Mouse (Mus musculus) kidney, postnatal 25 days (tissue): ENCODE data around the gene Eif4e2.
A peak's percentile ranks its signal among the peaks of the same experiment; 100 is the strongest.

Experiments used
- DNase-seq, 2 experiments: peaks; one replicate each; pipeline ENCODE4 v3.0.0; 2021; ENCODE audit warnings: mixed read lengths in 2 of 2

Gene Eif4e2

DNA sequence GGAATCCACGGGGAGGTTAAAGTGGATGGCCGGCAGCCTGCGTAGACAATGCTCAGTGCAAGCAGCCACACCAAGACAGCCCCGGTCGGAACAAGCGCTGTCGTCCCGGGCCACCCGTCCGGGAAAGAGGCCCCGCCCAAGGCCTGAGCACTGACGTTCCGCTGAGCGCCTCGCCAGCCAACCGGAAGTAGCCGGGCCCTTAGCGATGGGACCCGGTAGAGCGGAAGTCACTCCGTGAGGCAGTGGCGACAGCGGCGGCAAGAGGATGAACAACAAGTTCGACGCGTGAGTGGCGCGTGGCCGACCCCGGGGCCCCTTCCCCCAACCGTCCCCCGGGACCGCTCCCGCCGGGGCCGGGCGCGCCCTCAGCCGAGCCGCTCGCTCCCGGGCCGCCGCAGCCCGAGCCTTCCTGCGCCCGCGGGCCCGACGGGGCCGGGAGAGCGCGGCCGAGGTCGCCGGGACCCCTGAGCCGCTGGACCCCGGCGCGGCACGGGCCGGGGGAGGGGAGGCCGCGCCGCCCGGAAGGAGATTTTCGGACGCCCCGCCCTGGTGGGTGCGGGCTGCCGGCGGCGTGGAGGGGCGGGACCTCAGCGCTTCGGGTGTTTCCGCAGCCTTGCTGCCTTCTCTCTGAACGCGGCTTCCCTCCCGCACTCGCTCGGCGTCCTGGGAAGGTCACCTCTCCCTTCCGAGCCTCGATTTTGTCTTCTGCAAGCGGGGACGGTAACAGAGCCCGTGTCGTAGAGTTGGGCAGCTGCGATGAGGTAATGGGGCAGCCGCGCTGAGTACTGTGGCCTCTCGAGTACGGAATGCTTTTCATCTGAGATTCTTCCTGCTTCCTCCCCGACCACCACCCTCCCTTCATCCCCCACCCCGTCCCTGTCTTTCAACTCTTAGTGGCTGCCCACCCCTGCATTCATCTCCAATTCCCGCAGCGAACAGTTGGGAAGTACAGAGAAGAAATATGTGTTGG lies at the start of gene Eif4e2:
Gene Eif4e2 (plus strand): TSS at position 180 of the 970 bp plus-strand sequence.
- peak; percentile 94 to 98 for DNase-seq

GRCm38 (mm10) chr1:87164164-87164795 lies 49.4 kb upstream of the Eif4e2 start:
- DNase-seq: no peak

- DNase-seq: no peak
Measured at GRCm38 (mm10) chr1:87164796-87165184, 48.9 kb upstream of the Eif4e2 start.

GRCm38 (mm10) chr1:87170458-87170857 lies 43.3 kb upstream of the Eif4e2 start:
- no peak for DNase-seq

GRCm38 (mm10) chr1:87171312-87171711 lies 42.4 kb upstream of the Eif4e2 start:
- DNase-seq: no peak

DNA sequence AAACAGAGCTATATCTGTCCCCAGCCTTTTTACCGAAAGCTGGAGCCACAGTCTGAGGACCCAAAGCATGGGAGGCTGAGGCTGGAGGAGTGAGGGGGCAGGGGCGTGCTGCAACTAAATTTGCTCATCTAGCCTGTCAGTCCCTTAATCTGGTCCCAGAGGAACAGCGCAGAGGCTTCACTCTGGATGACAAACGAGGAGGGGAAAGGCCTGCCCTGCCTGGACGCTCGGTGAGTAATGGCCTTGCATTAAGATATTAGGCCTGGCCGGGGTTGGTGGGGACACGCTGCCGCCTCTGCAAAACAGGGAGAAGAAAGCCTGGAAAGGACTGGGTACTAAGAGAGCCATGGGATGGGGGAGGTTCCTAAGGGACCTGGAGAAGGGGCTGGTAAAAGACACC lies 41.4 kb upstream of the Eif4e2 start:
- DNase-seq: no peak

- peak; percentile 68 to 76 for DNase-seq
Measured at GRCm38 (mm10) chr1:87174006-87174955, 39.4 kb upstream of the Eif4e2 start.

- peak in 1 of 2 experiments; percentile 54 for DNase-seq
Measured at GRCm38 (mm10) chr1:87175852-87176292, 37.8 kb upstream of the Eif4e2 start.

DNA sequence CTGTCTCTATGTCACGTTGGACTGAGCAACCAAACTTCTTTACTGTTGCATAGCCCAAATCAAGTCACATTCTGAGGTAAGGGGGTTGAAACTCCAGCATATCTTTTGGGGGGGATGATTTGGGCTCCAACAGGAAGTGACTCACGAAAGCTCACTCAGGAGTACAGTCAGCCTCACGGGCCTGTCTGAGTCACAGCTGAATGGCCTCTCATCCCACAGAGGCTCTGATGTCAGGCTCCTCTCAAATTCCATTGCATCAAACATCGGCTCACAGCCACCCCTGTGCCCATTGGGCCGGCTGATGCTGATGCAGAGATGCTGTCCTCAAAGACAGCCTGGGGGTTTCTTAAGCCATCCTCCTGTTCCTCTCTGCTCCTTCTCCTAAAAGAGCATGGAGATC lies 32.8 kb upstream of the Eif4e2 start:
- DNase-seq: no peak

DNA sequence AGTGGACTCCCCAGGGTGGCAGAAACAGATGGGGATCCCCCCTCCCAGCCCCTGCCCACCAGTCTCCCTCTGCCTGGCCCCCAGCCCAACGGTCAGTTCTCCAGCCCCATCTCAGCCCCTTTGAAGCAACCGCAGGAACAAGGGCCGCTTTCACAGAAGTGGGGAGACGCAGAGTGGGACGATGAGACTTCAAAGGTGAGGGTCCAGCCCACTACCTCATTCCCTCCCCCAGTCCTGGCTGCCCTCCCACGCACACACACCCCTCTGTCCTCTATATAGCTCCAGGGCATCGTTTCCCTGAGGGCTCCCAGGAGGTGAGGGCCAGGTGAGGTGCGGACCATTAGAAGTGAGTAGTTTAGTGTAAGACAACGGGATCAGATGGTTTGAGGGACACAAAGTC lies 30.7 kb upstream of the Eif4e2 start, which contains the start of gene Prss56:
Gene Prss56 (plus strand): TSS at position 301 of the 400 bp plus-strand sequence.
- DNase-seq: no peak

- no peak for DNase-seq
Measured at GRCm38 (mm10) chr1:87183998-87184750, 29.5 kb upstream of the Eif4e2 start.

- DNase-seq: peak; percentile 84 to 87
Measured at GRCm38 (mm10) chr1:87184751-87185139, 29.0 kb upstream of the Eif4e2 start.

DNA sequence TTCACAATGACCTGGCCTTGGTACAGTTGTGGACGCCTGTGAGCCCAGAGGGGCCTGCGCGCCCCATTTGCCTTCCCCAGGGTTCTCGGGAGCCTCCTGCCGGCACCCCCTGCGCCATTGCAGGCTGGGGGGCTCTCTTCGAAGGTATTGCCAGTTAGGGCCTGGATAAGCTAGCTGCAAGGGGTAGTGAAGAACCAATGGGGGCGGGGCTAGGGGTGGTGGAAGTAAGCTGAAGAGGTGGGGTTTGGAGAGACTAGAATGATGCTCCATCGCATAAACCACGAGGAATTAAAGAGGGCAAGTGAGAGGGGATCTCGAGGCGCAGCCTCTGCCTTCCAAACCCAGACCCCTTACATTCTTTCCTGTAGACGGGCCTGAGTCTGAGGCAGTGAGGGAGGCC lies 28.2 kb upstream of the Eif4e2 start:
- no peak for DNase-seq

GRCm38 (mm10) chr1:87186261-87187036 lies 27.3 kb upstream of the Eif4e2 start:
- no peak for DNase-seq

DNA sequence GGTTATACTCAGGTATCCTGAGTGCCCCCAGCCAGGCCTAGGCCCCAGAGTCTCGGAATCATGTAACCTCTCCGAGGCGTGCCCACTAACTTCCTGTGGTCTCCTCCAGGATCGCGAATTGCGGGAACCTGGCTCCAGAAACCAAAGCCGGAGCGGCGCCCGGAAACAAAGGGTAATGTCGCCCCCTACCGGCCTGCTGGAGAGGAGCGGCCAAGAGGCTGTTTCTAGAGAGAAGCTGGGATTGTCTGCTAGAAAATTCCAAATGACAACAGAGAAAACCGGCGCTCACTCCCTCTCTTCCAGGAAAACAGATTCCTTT lies 26.7 kb upstream of the Eif4e2 start:
- peak; percentile 66 to 80 for DNase-seq

GRCm38 (mm10) chr1:87190429-87190828 lies 23.3 kb upstream of the Eif4e2 start, which contains the start of gene Chrnd:
Gene Chrnd, plus strand, starts transcription at chr1:87190607.
- DNase-seq: no peak

- DNase-seq: peak in 1 of 2 experiments; percentile 34
Measured at GRCm38 (mm10) chr1:87197296-87197695, 16.4 kb upstream of the Eif4e2 start.

DNA sequence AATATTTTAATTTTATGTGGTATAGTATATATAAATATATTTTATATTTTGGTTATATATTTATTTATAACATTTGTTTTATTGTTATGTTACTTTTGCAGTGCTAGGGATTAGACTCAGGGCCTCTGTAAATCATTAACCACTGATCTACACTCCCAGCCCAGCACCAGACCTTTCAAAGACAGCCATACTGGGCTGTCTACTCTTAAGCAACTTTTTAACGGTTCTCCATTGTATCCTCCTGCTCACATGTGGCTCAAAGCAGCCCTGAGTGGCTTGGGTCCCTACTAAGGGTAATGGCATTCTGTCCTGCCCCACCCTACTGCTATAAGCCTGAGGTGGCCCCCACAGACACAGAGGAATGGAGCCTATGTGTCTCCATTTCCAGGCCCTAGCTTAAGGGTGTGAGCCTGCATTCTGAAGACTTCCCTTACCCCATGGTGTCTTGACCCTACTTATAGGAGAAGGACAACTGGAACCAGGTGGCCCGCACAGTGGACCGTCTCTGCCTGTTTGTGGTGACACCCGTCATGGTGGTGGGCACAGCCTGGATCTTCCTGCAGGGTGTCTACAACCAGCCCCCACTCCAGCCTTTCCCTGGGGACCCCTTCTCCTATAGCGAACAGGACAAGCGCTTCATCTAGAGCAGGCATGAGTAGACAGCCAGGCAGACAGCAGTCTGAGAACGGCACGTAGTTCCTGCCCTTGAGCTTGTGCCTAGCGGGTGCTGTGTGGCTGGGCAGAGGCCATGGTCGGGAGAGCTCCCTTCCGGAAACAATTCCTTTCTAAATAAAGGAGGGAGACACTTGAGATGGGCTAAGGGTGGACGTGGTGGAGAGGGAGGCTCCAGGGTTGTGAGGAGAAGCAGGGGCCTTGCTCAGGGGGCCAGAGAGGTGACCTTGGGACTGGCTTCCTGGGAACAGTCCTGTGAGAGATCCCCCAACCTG lies 15.3 kb upstream of the Eif4e2 start:
- peak in 1 of 2 experiments; percentile 32 for DNase-seq

DNA sequence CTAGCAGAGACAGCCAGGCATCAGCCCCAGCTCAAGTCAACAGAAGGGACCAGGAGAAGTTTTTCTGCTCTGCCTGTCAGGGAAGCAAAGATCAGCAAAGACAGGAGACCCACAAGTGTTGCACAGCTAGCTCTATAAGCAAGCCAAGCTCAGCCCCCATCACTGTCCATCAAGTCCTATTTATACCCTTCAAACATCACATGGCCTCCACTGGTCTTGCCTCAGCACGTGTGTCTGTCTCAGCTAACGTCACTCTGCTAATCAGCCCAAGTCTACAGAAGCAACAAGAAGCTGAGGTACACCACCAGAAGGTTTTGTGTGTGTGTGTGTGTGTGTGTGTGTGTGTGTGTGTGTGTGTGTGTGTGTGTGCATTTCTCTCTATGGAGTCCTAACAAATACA lies 12.9 kb upstream of the Eif4e2 start:
- no peak for DNase-seq

DNA sequence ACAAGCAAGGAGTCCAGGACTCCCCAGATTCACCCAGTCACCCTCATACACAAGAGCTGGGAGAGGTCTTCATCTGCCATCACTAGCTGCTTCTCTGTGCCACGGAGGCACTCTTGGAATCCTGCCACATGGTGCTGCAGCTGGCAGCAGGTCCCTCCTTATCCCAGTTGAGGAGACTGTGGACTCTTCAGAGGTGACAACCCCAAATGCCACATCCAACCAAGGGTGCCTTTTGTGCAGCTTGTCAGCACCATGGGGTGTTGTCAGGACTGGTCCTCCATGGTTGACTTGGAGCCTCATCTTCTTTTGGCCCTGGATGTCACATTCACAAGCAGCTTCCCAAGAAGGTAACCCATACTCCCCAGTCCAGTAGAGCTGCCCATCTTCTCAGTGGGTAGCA lies 11.9 kb upstream of the Eif4e2 start:
- DNase-seq: no peak
